Mouse (Mus musculus): ENCODE data around the gene Fam198a. TPM values are rescaled to one million over a fixed set of nuclear protein-coding genes. Genes with fewer than 3 reads are reported as not detected.

Fam198a gene
- total and polyA plus RNA-seq, 3 experiments, result 0.12 to 0.26 TPM; not detected in 1

GRCm38 (mm10) chr9:121991041-121991440, 40.3 kb downstream of the Fam198a start:
- Histone ChIP-seq H3K9me3 (replicated peaks; ENCODE audit: insufficient read depth, low read length) (no peaks in the 10 kb centered on the region), H3K4me3 (ENCODE audit: control insufficient read depth in 1 of 2, insufficient read depth in 1 of 2, low read depth in 2 of 2, low read length in 2 of 2) (no peak overlapping the region), H3K27me3 (ENCODE audit: control insufficient read depth in 1 of 2, insufficient read depth in 2 of 2, low read length in 2 of 2) (no peaks in the 10 kb centered on the region), H3K36me3 (ENCODE audit: control insufficient read depth in 1 of 2, insufficient read depth in 2 of 2, low read length in 2 of 2) (no peaks in the 10 kb centered on the region), H3K9ac (ENCODE audit: control insufficient read depth, low read depth, low read length, poor library complexity, severe bottlenecking) (no peak overlapping the region), H3K79me2 (ENCODE audit: control insufficient read depth, insufficient read depth, low read length, poor library complexity) (no peaks in the 10 kb centered on the region), H3K27ac (ENCODE audit: control insufficient read depth, low read depth, low read length) (no peak overlapping the region), H3K4me1 (ENCODE audit: control insufficient read depth in 1 of 2, insufficient read depth in 2 of 2, low read length in 2 of 2) (no peaks in the 10 kb centered on the region)
- no peak for DNase-seq (ENCODE audit: low read depth, low spot score)
- TF ChIP-seq ZKSCAN1 (IDR thresholded peaks at IDR 0.05; ENCODE audit: low read depth, low read length) (no peak), NELFE (IDR thresholded peaks at IDR 0.05; ENCODE audit: low read depth, low read length) (no peak), NRF1 (IDR thresholded peaks at IDR 0.05; ENCODE audit: insufficient read depth, low read depth, low read length, poor library complexity, severe bottlenecking) (no peak), MEF2A (IDR thresholded peaks at IDR 0.05; ENCODE audit: extremely low read depth, insufficient replicate concordance, low read depth, low read length, poor library complexity, severe bottlenecking) (no peak), UBTF (IDR thresholded peaks at IDR 0.05; ENCODE audit: borderline replicate concordance, insufficient read depth, low read depth, low read length) (no peak), JUND (IDR thresholded peaks at IDR 0.05; ENCODE audit: low read depth, low read length) (no peak), TCF12 (IDR thresholded peaks at IDR 0.05; ENCODE audit: low read depth, low read length) (no peak), EP300 (IDR thresholded peaks at IDR 0.05; ENCODE audit: low read depth in 1 of 2, low read length in 2 of 2) (no peak), TBP (IDR thresholded peaks at IDR 0.05; ENCODE audit: low read depth, low read length) (no peak), GABPA (IDR thresholded peaks at IDR 0.05; ENCODE audit: low read depth, low read length) (no peak), CHD1 (IDR thresholded peaks at IDR 0.05; ENCODE audit: low read depth, low read length) (no peak), MYB (IDR thresholded peaks at IDR 0.05; ENCODE audit: low read depth, low read length) (no peak), TAL1 (IDR thresholded peaks at IDR 0.05; ENCODE audit: low read length) (no peak), ZMIZ1 (IDR thresholded peaks at IDR 0.05; ENCODE audit: low read depth, low read length) (no peak), USF2 (IDR thresholded peaks at IDR 0.05; ENCODE audit: borderline replicate concordance in 1 of 2, insufficient read depth in 1 of 2, low read depth in 1 of 2, low read length in 2 of 2) (no peak)

GRCm38 (mm10) chr9:121993047-121993446, 42.3 kb downstream of the Fam198a start:
- TF ChIP-seq MEF2A (IDR thresholded peaks at IDR 0.05; ENCODE audit: extremely low read depth, insufficient replicate concordance, low read depth, low read length, poor library complexity, severe bottlenecking), result no peak
- TF ChIP-seq CTCF (IDR thresholded peaks at IDR 0.05 in 2 of 3, conservative IDR thresholded peaks at IDR 0.05 in 1 of 3; ENCODE audit: control insufficient read depth in 1 of 3, insufficient read depth in 1 of 3, low read depth in 2 of 3, low read length in 3 of 3, poor library complexity in 1 of 3, severe bottlenecking in 1 of 3), result no peak
- no peak for TF ChIP-seq USF2 (IDR thresholded peaks at IDR 0.05; ENCODE audit: borderline replicate concordance in 1 of 2, insufficient read depth in 1 of 2, low read depth in 1 of 2, low read length in 2 of 2)
- TF ChIP-seq MXI1 (IDR thresholded peaks at IDR 0.05; ENCODE audit: low read depth, low read length), result no peak
- TF ChIP-seq GATA1 (IDR thresholded peaks at IDR 0.05; ENCODE audit: low read depth, low read length), result no peak
- no peak for TF ChIP-seq ETS1 (IDR thresholded peaks at IDR 0.05; ENCODE audit: low read depth, low read length)
- TF ChIP-seq HCFC1 (IDR thresholded peaks at IDR 0.05; ENCODE audit: low read depth, low read length), result no peak
- no peak for TF ChIP-seq MYB (IDR thresholded peaks at IDR 0.05; ENCODE audit: low read depth, low read length)
- no peak for TF ChIP-seq TBP (IDR thresholded peaks at IDR 0.05; ENCODE audit: low read depth, low read length)
- TF ChIP-seq POLR2A (IDR thresholded peaks at IDR 0.05; ENCODE audit: control insufficient read depth in 1 of 2, insufficient read depth in 1 of 2, low read depth in 1 of 2, low read length in 2 of 2, poor library complexity in 1 of 2), result no peak
- TF ChIP-seq MAZ (IDR thresholded peaks at IDR 0.05; ENCODE audit: low read depth, low read length), result no peak
- TF ChIP-seq CHD2 (IDR thresholded peaks at IDR 0.05; ENCODE audit: low read length), result no peak
- no peak for TF ChIP-seq KAT2A (conservative IDR thresholded peaks at IDR 0.05; ENCODE audit: low read depth, low read length)
- TF ChIP-seq ZKSCAN1 (IDR thresholded peaks at IDR 0.05; ENCODE audit: low read depth, low read length), result no peak
- no peak for TF ChIP-seq MYC (IDR thresholded peaks at IDR 0.05; ENCODE audit: low read depth, low read length)
- TF ChIP-seq E2F4 (IDR thresholded peaks at IDR 0.05; ENCODE audit: borderline replicate concordance, low read depth, low read length), result no peak
- no peak for TF ChIP-seq RCOR1 (IDR thresholded peaks at IDR 0.05; ENCODE audit: low read depth, low read length)
- no peak overlapping the region for H3K9ac ChIP-seq (ENCODE audit: control insufficient read depth, low read depth, low read length, poor library complexity, severe bottlenecking)
- no peak overlapping the region for H3K4me3 ChIP-seq (ENCODE audit: control insufficient read depth in 1 of 2, insufficient read depth in 1 of 2, low read depth in 2 of 2, low read length in 2 of 2)
- DNase-seq (ENCODE audit: low read depth, low spot score), result no peak
- H3K4me1 ChIP-seq (ENCODE audit: control insufficient read depth in 1 of 2, insufficient read depth in 2 of 2, low read length in 2 of 2), result no peaks in the 10 kb centered on the region
- H3K9me3 ChIP-seq (replicated peaks; ENCODE audit: insufficient read depth, low read length), result no peaks in the 10 kb centered on the region
- no peak overlapping the region for H3K27ac ChIP-seq (ENCODE audit: control insufficient read depth, low read depth, low read length)
- no peaks in the 10 kb centered on the region for H3K27me3 ChIP-seq (ENCODE audit: control insufficient read depth in 1 of 2, insufficient read depth in 2 of 2, low read length in 2 of 2)
- H3K79me2 ChIP-seq (ENCODE audit: control insufficient read depth, insufficient read depth, low read length, poor library complexity), result no peaks in the 10 kb centered on the region
- H3K36me3 ChIP-seq (ENCODE audit: control insufficient read depth in 1 of 2, insufficient read depth in 2 of 2, low read length in 2 of 2), result no peaks in the 10 kb centered on the region

All from MEL (cell line).